Mouse (Mus musculus) CH12.LX (cell line): Measurements from ENCODE around the gene Cdkl4.

Experiments
- BHLHE40 ChIP-seq: IDR thresholded peaks from 2 replicates; pipeline ENCODE4 v1.6.1; 2011; ENCODE audit warnings: mild to moderate bottlenecking, low read depth, low read length, improper control_type of control experiment
- CHD1 ChIP-seq: IDR thresholded peaks from 2 replicates; pipeline ENCODE4 v1.6.1; 2012; ENCODE audit warnings: low read depth, low read length, improper control_type of control experiment, inconsistent platforms
- CTCF ChIP-seq, 2 experiments: IDR thresholded peaks in 1 of 2; conservative IDR thresholded peaks in 1 of 2; 2 replicates each; pipeline ENCODE4 v1.5.1; 2011 to 2012; ENCODE audit warnings: low read depth in 2 of 2, low read length in 2 of 2, improper control_type of control experiment in 1 of 2, inconsistent platforms in 1 of 2, mild to moderate bottlenecking in 1 of 2, moderate library complexity in 1 of 2
- ELF1 ChIP-seq: IDR thresholded peaks from 2 replicates; pipeline ENCODE4 v1.6.1; 2014; ENCODE audit warnings: low read depth, mild to moderate bottlenecking, inconsistent platforms, low read length, improper control_type of control experiment
- EP300 ChIP-seq: IDR thresholded peaks from 2 replicates; pipeline ENCODE4 v1.6.1; 2011; ENCODE audit warnings: low read length, improper control_type of control experiment
- HCFC1 ChIP-seq: IDR thresholded peaks from 2 replicates; pipeline ENCODE4 v1.6.1; 2012; ENCODE audit warnings: low read depth, mild to moderate bottlenecking, inconsistent platforms, low read length, improper control_type of control experiment
- POLR2A ChIP-seq: IDR thresholded peaks from 2 replicates; pipeline ENCODE4 v1.6.1; 2011; ENCODE audit warnings: low read depth, mild to moderate bottlenecking, improper control_type of control experiment, low read length
- TCF12 ChIP-seq: IDR thresholded peaks from 2 replicates; pipeline ENCODE4 v1.6.1; 2014; ENCODE audit warnings: low read depth, mild to moderate bottlenecking, inconsistent platforms, low read length, improper control_type of control experiment
- UBTF ChIP-seq: IDR thresholded peaks from 2 replicates; pipeline ENCODE4 v1.6.1; 2012; ENCODE audit warnings: low read depth, mild to moderate bottlenecking, inconsistent platforms, low read length, improper control_type of control experiment, moderate library complexity
- USF1 ChIP-seq: IDR thresholded peaks from 2 replicates; pipeline ENCODE4 v1.6.1; 2014; ENCODE audit warnings: low read depth, mild to moderate bottlenecking, inconsistent platforms, low read length, improper control_type of control experiment
- ZKSCAN1 ChIP-seq: IDR thresholded peaks from 2 replicates; pipeline ENCODE4 v1.6.1; 2012; ENCODE audit warnings: low read depth, inconsistent platforms, low read length, improper control_type of control experiment, borderline replicate concordance
- ZMIZ1 ChIP-seq: IDR thresholded peaks from 2 replicates; pipeline ENCODE4 v1.6.1; 2012; ENCODE audit warnings: low read depth, mild to moderate bottlenecking, inconsistent platforms, low read length, improper control_type of control experiment

- TF ChIP-seq TCF12 (0 out of 2 replicates have a peak, but pooled peaks have one; percentile 55), USF1 (no peak), EP300 (no peak; the same call in 1 of the 2 replicates), CTCF (conservative IDR thresholded peaks at IDR 0.05 in 1 of 2, IDR thresholded peaks at IDR 0.05 in 1 of 2; ENCODE audit: low read depth in 2 of 2, low read length in 2 of 2) (peak; percentile 56 to 91; a peak in 3 of 4 replicates), POLR2A (peak; percentile 53), CHD1 (no peak), HCFC1 (peak; percentile 80), ELF1 (peak; percentile 67), ZKSCAN1 (no peak), BHLHE40 (peak; percentile 76), UBTF (no peak; the same call in 1 of the 2 replicates), ZMIZ1 (no peak)
Measured at GRCm38 (mm10) chr17:80553318-80554270, 24.0 kb downstream of the Cdkl4 start.
